Mouse (Mus musculus) embryonic fibroblast, embryonic 13.5 days (primary cell): Measurements from ENCODE around the gene Ms4a8a. TPM values are rescaled to one million over a fixed set of nuclear protein-coding genes. Genes with fewer than 3 reads are reported as not detected.
"Not testable (repeated sequence)": the region's sequence is repeated elsewhere in the genome, so short reads cannot be mapped to it uniquely, and the experiment has no call there.

Experiments used
- H3K27ac ChIP-seq: 2 replicates; pipeline ENCODE4 v1.5.1; 2012; ENCODE audit warnings: low read length, control low read depth, inconsistent platforms; ENCODE audit not compliant: insufficient read depth
- H3K4me1 ChIP-seq: 2 replicates; pipeline ENCODE4 v1.6.1; 2011; ENCODE audit warnings: low read length; ENCODE audit not compliant: control insufficient read depth, insufficient read depth
- H3K4me3 ChIP-seq: 2 replicates; pipeline ENCODE4 v1.5.1; 2011; ENCODE audit warnings: mild to moderate bottlenecking, control low read depth, low read length; ENCODE audit not compliant: insufficient read depth
- CTCF ChIP-seq: IDR thresholded peaks from 2 replicates; pipeline ENCODE4 v1.5.1; 2011; ENCODE audit warnings: mild to moderate bottlenecking, control low read depth, low read length, moderate library complexity, borderline replicate concordance; ENCODE audit not compliant: insufficient read depth
- POLR2A ChIP-seq: IDR thresholded peaks from 2 replicates; pipeline ENCODE4 v1.6.1; 2011; ENCODE audit warnings: low read depth, mild to moderate bottlenecking, control low read depth, low read length, moderate library complexity
- polyA plus RNA-seq: library from polyadenylated mRNA; stranded (reverse); fragments of >200 nt; gene quantifications from 2 replicates; pipeline ENCODE4 v1.2.4, GENCODE M21; 2011; ENCODE audit warnings: low read depth; ENCODE audit not compliant: missing spikeins, insufficient read length

Ms4a8a gene
- polyA plus RNA-seq, 1 experiment: not detected

GRCm38 (mm10) chr19:11059967-11060366 lies 20.9 kb downstream of the Ms4a8a start:
- H3K4me1 ChIP-seq: no peaks in the 10 kb centered on the region
- no peak overlapping the region for H3K27ac ChIP-seq
- TF ChIP-seq POLR2A (no peak), CTCF (no peak)
- H3K4me3 ChIP-seq: no peak overlapping the region

- H3K4me3 ChIP-seq, H3K27ac ChIP-seq, H3K4me1 ChIP-seq: not testable (repeated sequence)
These were observed 25.2 kb downstream of the Ms4a8a start for GRCm38 (mm10) chr19:11055700-11056099.

GRCm38 (mm10) chr19:11053277-11053676 lies 27.6 kb downstream of the Ms4a8a start:
- no peak overlapping the region for H3K27ac ChIP-seq
- TF ChIP-seq POLR2A (no peak), CTCF (no peak)
- no peaks in the 10 kb centered on the region for H3K4me1 ChIP-seq
- no peak overlapping the region for H3K4me3 ChIP-seq

GRCm38 (mm10) chr19:11052877-11053276 lies 28.0 kb downstream of the Ms4a8a start:
- no peak overlapping the region for H3K4me3 ChIP-seq
- TF ChIP-seq CTCF (no peak), POLR2A (no peak)
- no peaks in the 10 kb centered on the region for H3K4me1 ChIP-seq
- no peak overlapping the region for H3K27ac ChIP-seq

- no peak overlapping the region for H3K27ac ChIP-seq
- H3K4me3 ChIP-seq: no peak overlapping the region
- no peaks in the 10 kb centered on the region for H3K4me1 ChIP-seq
- TF ChIP-seq POLR2A: no peak
- no peak for TF ChIP-seq CTCF
These were observed 30.6 kb downstream of the Ms4a8a start for GRCm38 (mm10) chr19:11050286-11050685.

- Histone ChIP-seq H3K4me1 (no peaks in the 10 kb centered on the region), H3K27ac (no peak overlapping the region), H3K4me3 (no peak overlapping the region)
- no peak for TF ChIP-seq POLR2A
- TF ChIP-seq CTCF: no peak
These were observed 31.5 kb downstream of the Ms4a8a start for GRCm38 (mm10) chr19:11049426-11049825.

GRCm38 (mm10) chr19:11048503-11048902 lies 32.4 kb downstream of the Ms4a8a start:
- no peaks in the 10 kb centered on the region for H3K4me1 ChIP-seq
- no peak overlapping the region for H3K27ac ChIP-seq
- H3K4me3 ChIP-seq: no peak overlapping the region
- TF ChIP-seq POLR2A: no peak
- TF ChIP-seq CTCF: no peak

- H3K27ac ChIP-seq: no peak overlapping the region
- no peak overlapping the region for H3K4me3 ChIP-seq
- H3K4me1 ChIP-seq: no peaks in the 10 kb centered on the region
- TF ChIP-seq POLR2A (no peak), CTCF (no peak)
These were observed 32.9 kb downstream of the Ms4a8a start for GRCm38 (mm10) chr19:11048009-11048408.

GRCm38 (mm10) chr19:11044996-11045711 lies 35.7 kb downstream of the Ms4a8a start:
- H3K4me3 ChIP-seq: peak overlapping the region; percentile 36
- H3K27ac ChIP-seq: no peak overlapping the region
- TF ChIP-seq CTCF (peak; percentile 33; the same call in 1 of the 2 replicates), POLR2A (peak; percentile 37; the same call in 1 of the 2 replicates)
- H3K4me1 ChIP-seq: no peaks in the 10 kb centered on the region

- Histone ChIP-seq H3K4me3 (peak overlapping the region; percentile 36), H3K27ac (no peak overlapping the region), H3K4me1 (no peaks in the 10 kb centered on the region)
- TF ChIP-seq CTCF (no peak), POLR2A (no peak)
These were observed 36.3 kb downstream of the Ms4a8a start for GRCm38 (mm10) chr19:11044671-11044995.

- Histone ChIP-seq H3K27ac (no peak overlapping the region), H3K4me1 (no peaks in the 10 kb centered on the region), H3K4me3 (no peak overlapping the region)
- TF ChIP-seq CTCF (no peak), POLR2A (no peak)
These were observed 43.3 kb downstream of the Ms4a8a start for GRCm38 (mm10) chr19:11037570-11037969.
